ENCODE assay signal across 8 mouse cellular contexts in genomic region chr5:72845928-72846630, GRCm38 (mm10). TPM values are rescaled to one million over a fixed set of nuclear protein-coding genes. Genes with fewer than 3 reads are reported as not detected.
DNase-seq lines count a peak whose midpoint lies in the region; ATAC-seq and TF ChIP-seq lines count a peak whose summit lies in the region.
"Had no signal": no experiment of that assay in that cellular context is flagged by ENCODE, and none has a peak within 500 bp of the region (broad histone marks: within the 10 kb centered on the region; RNA-seq: fewer than 3 reads in every experiment).

No protein-coding gene starts in this region.

- intact Hi-C loops in left cerebral cortex, postnatal 4 days (cut with DNase I): no loop called here

- TF ChIP-seq CTCF in forebrain, postnatal 0 days (IDR thresholded peaks at IDR 0.05; ENCODE audit: low read depth): no peak

- no peaks in the 10 kb centered on the region for H3K27me3 ChIP-seq in forebrain, postnatal 0 days (ENCODE audit: insufficient read depth, low read length)
- H3K27me3 ChIP-seq: midbrain, embryonic 12.5 days had no signal

- H3K4me3 ChIP-seq in forebrain, postnatal 0 days (ENCODE audit: low read depth, low read length): no peak overlapping the region
- H3K4me3 ChIP-seq: midbrain, embryonic 12.5 days had no signal

- H3K4me2 ChIP-seq in forebrain, postnatal 0 days (ENCODE audit: low read depth): no peak overlapping the region
- H3K4me2 ChIP-seq: midbrain, embryonic 12.5 days had no signal

- no peak overlapping the region for H3K9ac ChIP-seq in forebrain, postnatal 0 days
- H3K9ac ChIP-seq: midbrain, embryonic 12.5 days had no signal

- peak; percentile 94 for ATAC-seq in forebrain, postnatal 0 days
- ATAC-seq in activated CD4-positive, CD25-positive, alpha-beta regulatory T cell, adult 4 months: no peak

- H3K9me3 ChIP-seq in forebrain, postnatal 0 days (ENCODE audit: low read length): no peaks in the 10 kb centered on the region

- WGBS in forebrain, postnatal 0 days: 41% methylated on average over 9 of the region's 9 CpGs

- H3K4me1 ChIP-seq in forebrain, postnatal 0 days (ENCODE audit: insufficient read depth): peaks cover 7% of the 10 kb centered on the region; the same call in 1 of the 2 replicates
- H3K4me1 ChIP-seq: midbrain, embryonic 12.5 days had no signal

- peak overlapping the region; percentile 62; the same call in 1 of the 2 replicates for H3K27ac ChIP-seq in forebrain, postnatal 0 days (ENCODE audit: low read depth, low read length)
- H3K27ac ChIP-seq: midbrain, embryonic 12.5 days had no signal

- no peaks in the 10 kb centered on the region for H3K36me3 ChIP-seq in forebrain, postnatal 0 days (ENCODE audit: insufficient read depth)
- H3K36me3 ChIP-seq: midbrain, embryonic 12.5 days had no signal

- peak; percentile 80 for DNase-seq in left cerebral cortex, postnatal 4 days
- DNase-seq in left cerebral cortex, adult 9 months (ENCODE audit: low spot score in 2 of 2): no peak
- peak; percentile 77 to 88 for DNase-seq in cerebellum, adult 18-20 months
- DNase-seq in forebrain, postnatal 0 days: peak; percentile 79
- peak; percentile 26 to 53 for DNase-seq in layer of hippocampus, postnatal 36 days
- DNase-seq in urinary bladder, postnatal 4 days (ENCODE audit: low spot score in 2 of 2): no peak

RNA-seq across cellular contexts. Expression of gene Tec, which starts 22.2 kb away (rescaled TPM):
- total RNA-seq in left cerebral cortex, postnatal 4 days (2021): 10 to 100 TPM; 13.6 to 16.1 TPM
- total RNA-seq in forebrain, postnatal 0 days (2014; rRNA removed): 4.0 and 6.9 TPM in 2 replicates
- polyA plus RNA-seq in forebrain, postnatal 0 days (2015; fragmentation: Nextera tagmentation; extraction: Ambion mirVana): 2.1 and 2.5 TPM in 2 replicates
- total RNA-seq in layer of hippocampus, postnatal 36 days (2021): 1 to 10 TPM; 1.8 to 2.0 TPM
- 10 to 100 TPM; 10.1 to 10.6 TPM for polyA plus RNA-seq in activated CD4-positive, CD25-positive, alpha-beta regulatory T cell, adult 4 months (2017; shearing (Covaris generic))

Comparison
In these comparisons a context has a peak if more than half of its experiments do, and no peak if none do; other contexts are left out.
1. DNase-seq: peak in left cerebral cortex, postnatal 4 days (single experiment), cerebellum, adult 18-20 months (2 of 2), forebrain, postnatal 0 days (single experiment) and layer of hippocampus, postnatal 36 days (2 of 2); none in left cerebral cortex, adult 9 months (0 of 2) and urinary bladder, postnatal 4 days (0 of 2).